Mouse (Mus musculus): Measurements from ENCODE around the gene Entpd1.

- TF ChIP-seq UBTF (IDR thresholded peaks at IDR 0.05; ENCODE audit: borderline replicate concordance, insufficient read depth, low read depth, low read length) (no peak), EP300 (IDR thresholded peaks at IDR 0.05; ENCODE audit: low read depth in 1 of 2, low read length in 2 of 2) (peak; percentile 60 to 63; a peak in 3 of 4 replicates), CTCF (IDR thresholded peaks at IDR 0.05 in 2 of 3, conservative IDR thresholded peaks at IDR 0.05 in 1 of 3; ENCODE audit: control insufficient read depth in 1 of 3, insufficient read depth in 1 of 3, low read depth in 2 of 3, low read length in 3 of 3, poor library complexity in 1 of 3, severe bottlenecking in 1 of 3) (no peak), POLR2A (IDR thresholded peaks at IDR 0.05; ENCODE audit: control insufficient read depth in 1 of 2, insufficient read depth in 1 of 2, low read depth in 1 of 2, low read length in 2 of 2, poor library complexity in 1 of 2) (no peak), NELFE (IDR thresholded peaks at IDR 0.05; ENCODE audit: low read depth, low read length) (no peak), NRF1 (IDR thresholded peaks at IDR 0.05; ENCODE audit: insufficient read depth, low read depth, low read length, poor library complexity, severe bottlenecking) (no peak), MXI1 (IDR thresholded peaks at IDR 0.05; ENCODE audit: low read depth, low read length) (no peak), ZNF384 (IDR thresholded peaks at IDR 0.05; ENCODE audit: low read depth, low read length) (no peak), GATA1 (IDR thresholded peaks at IDR 0.05; ENCODE audit: low read depth, low read length) (peak; percentile 72)
Observed at GRCm38 (mm10) chr19:40637091-40637490, 24.9 kb downstream of the Entpd1 start.
